Mouse (Mus musculus): ENCODE measurements around the gene Ndfip2.

Gene Ndfip2

DNA sequence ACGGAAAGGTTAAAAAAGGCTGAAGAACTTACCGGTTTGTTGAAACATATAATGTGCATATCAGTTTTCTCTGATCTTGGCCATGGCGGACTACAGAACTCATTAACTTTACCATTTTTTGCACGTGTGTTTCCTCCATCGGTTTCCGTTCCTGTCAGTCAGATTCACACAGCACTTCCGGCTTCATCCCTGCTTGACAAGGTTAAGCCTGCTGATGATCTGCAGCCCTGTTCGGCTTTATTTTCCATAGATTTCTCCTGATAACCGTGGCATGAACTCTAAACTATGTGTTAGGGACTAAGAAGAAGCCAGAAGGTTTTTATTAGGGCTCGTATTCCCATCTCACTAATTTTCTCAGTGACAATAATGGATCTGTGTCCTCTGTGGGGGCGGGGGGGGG, 95.7 kb downstream of the Ndfip2 start:
- in situ Hi-C loops (cut with MboI; ENCODE audit: low sequenced_read_pairs), result no loop called here

Measured in CH12F3 (cell line).